Mouse (Mus musculus): ENCODE results near the gene Scyl1. TPM values are rescaled to one million over a fixed set of nuclear protein-coding genes. Genes with fewer than 3 reads are reported as not detected.

Gene Scyl1
- polyA plus RNA-seq, 1 experiment: 38.8 TPM

DNA sequence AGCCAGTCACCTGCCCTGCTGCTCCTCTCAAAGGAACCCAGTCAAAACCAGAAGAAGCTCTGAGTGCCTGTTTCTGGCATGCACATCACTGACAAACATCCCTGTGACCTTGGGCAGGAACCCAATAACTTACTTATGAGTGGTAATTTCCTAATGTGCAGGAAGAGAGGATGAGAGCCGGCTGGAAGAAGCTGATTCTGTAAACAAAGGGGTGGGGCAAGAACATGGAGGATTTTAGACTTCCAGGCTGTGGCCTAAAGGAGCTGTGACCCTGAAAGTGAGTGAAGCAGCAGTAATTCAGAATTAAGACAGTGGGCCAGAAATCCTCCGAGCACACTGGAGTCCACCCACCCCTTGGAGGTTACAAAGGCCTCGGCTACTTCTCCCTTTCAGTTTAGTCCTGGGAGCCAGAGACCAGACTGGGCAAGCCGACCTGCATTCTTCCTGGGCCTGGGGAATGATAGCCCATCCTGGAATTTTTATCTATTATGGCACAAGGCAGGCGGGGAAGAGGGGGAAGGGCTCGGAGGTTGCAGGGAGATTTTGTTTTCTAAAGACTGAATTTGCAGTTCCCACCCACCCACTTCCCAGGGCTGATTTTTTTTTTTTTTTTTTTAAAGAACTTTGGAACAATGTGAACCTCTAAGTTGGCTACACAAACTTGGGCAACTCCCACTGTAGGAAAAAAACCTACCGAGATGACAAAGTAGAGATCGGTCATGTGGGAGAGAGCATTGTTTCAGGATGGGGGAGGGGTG is 35.0 kb upstream of the Scyl1 start:
- Histone ChIP-seq H3K4me1 (ENCODE audit: control insufficient read depth, insufficient read depth, low read length) (peaks cover 4% of the 10 kb centered on the region), H3K27ac (ENCODE audit: control insufficient read depth, insufficient read depth, low read depth, low read length, poor library complexity) (peak overlapping the region; percentile 67), H3K4me3 (replicated peaks; ENCODE audit: control insufficient read depth, low read depth, low read length) (no peak overlapping the region)
- TF ChIP-seq CTCF (IDR thresholded peaks at IDR 0.05; ENCODE audit: control insufficient read depth, insufficient read depth, low read length): no peak
- WGBS: 14% methylated on average over 8 of the region's 8 CpGs

- Histone ChIP-seq H3K27ac (ENCODE audit: control insufficient read depth, insufficient read depth, low read depth, low read length, poor library complexity) (peak overlapping the region; percentile 100; the same call in 1 of the 2 replicates), H3K4me1 (ENCODE audit: control insufficient read depth, insufficient read depth, low read length) (peaks cover 4% of the 10 kb centered on the region), H3K4me3 (replicated peaks; ENCODE audit: control insufficient read depth, low read depth, low read length) (no peak overlapping the region)
- no peak for TF ChIP-seq POLR2A (IDR thresholded peaks at IDR 0.05; ENCODE audit: borderline replicate concordance, control insufficient read depth, low read depth, low read length)
- no peak for TF ChIP-seq CTCF (IDR thresholded peaks at IDR 0.05; ENCODE audit: control insufficient read depth, insufficient read depth, low read length)
- WGBS: 17% methylated on average over 8 of the region's 8 CpGs
Measured at GRCm38 (mm10) chr19:5804371-5804899, 33.2 kb upstream of the Scyl1 start.

DNA sequence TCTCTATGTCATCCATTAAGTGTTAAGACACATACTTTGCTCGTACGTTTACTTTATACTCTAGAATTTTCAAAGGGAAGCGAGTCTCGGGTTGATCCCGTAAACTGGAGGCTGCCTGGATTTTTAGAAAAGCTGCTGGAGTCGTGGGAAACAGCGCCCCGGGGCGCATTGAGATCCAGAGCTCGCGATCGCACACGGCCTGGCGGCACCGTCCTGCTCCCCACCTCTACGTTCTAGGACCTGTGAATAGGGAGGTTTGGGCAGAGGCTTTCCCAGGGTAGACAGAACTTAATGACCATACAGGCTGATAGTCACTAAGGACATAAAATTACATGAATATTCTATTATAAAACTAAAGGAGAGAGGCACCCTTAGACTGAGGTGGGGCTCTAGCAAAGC is 32.7 kb upstream of the Scyl1 start:
- Histone ChIP-seq H3K27ac (ENCODE audit: control insufficient read depth, insufficient read depth, low read depth, low read length, poor library complexity) (peak overlapping the region; percentile 100), H3K4me1 (ENCODE audit: control insufficient read depth, insufficient read depth, low read length) (peaks cover 4% of the 10 kb centered on the region), H3K4me3 (replicated peaks; ENCODE audit: control insufficient read depth, low read depth, low read length) (peak overlapping the region; percentile 47)
- WGBS: 3% methylated on average over 16 of the region's 16 CpGs
- TF ChIP-seq CTCF (IDR thresholded peaks at IDR 0.05; ENCODE audit: control insufficient read depth, insufficient read depth, low read length): no peak
- no peak for TF ChIP-seq POLR2A (IDR thresholded peaks at IDR 0.05; ENCODE audit: borderline replicate concordance, control insufficient read depth, low read depth, low read length)

DNA sequence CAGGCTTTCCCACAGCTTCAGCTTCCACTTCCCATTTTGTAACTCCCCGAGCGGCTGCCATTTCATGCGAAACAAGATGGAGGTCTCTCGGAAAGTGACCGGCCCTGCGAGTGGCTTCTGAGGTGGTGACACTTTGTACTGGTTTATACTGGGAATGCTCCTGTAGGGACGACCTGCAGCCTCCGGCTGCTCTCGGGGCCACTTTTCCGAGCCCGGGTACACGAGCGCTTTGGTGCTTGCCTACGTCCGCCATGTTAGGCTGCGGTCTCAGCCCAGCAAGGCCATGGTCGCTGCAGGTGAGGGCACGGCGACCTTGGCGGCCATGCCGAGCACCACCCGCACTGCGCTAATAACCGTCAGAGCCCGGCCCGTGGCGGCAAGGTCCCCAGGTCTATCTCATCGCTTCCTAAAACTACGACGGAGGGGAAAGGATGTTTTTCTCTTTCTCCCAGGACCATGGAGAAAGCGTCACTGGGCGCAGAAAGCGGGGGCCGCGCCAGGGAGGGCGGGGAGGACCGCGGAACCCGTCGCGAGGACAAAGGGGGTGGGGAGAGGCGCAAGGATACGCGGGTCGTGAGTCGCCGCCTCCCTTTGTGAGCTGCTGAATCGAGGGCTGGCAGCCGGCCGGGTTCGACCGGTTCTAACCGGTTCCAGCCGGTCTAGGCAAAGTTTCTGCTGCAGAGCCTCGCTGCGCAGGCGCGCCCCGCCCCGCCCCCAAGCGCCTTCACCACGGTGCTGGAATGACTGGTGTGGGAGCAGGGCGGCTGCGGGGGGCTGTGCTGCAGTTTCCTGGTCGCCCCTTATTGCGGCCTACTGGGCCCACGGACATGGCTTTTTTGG is 32.0 kb upstream of the Scyl1 start:
- Histone ChIP-seq H3K27ac (ENCODE audit: control insufficient read depth, insufficient read depth, low read depth, low read length, poor library complexity) (peak overlapping the region; percentile 100), H3K4me1 (ENCODE audit: control insufficient read depth, insufficient read depth, low read length) (peaks cover 4% of the 10 kb centered on the region), H3K4me3 (replicated peaks; ENCODE audit: control insufficient read depth, low read depth, low read length) (peak overlapping the region; percentile 82)
- no peak for TF ChIP-seq CTCF (IDR thresholded peaks at IDR 0.05; ENCODE audit: control insufficient read depth, insufficient read depth, low read length)
- peak; percentile 87 for TF ChIP-seq POLR2A (IDR thresholded peaks at IDR 0.05; ENCODE audit: borderline replicate concordance, control insufficient read depth, low read depth, low read length)
- under 1% methylated on average over 67 of the region's 67 CpGs for WGBS

- under 1% methylated on average over 4 of the region's 4 CpGs for WGBS
Measured at GRCm38 (mm10) chr19:5802787-5803040, 31.5 kb upstream of the Scyl1 start.

DNA sequence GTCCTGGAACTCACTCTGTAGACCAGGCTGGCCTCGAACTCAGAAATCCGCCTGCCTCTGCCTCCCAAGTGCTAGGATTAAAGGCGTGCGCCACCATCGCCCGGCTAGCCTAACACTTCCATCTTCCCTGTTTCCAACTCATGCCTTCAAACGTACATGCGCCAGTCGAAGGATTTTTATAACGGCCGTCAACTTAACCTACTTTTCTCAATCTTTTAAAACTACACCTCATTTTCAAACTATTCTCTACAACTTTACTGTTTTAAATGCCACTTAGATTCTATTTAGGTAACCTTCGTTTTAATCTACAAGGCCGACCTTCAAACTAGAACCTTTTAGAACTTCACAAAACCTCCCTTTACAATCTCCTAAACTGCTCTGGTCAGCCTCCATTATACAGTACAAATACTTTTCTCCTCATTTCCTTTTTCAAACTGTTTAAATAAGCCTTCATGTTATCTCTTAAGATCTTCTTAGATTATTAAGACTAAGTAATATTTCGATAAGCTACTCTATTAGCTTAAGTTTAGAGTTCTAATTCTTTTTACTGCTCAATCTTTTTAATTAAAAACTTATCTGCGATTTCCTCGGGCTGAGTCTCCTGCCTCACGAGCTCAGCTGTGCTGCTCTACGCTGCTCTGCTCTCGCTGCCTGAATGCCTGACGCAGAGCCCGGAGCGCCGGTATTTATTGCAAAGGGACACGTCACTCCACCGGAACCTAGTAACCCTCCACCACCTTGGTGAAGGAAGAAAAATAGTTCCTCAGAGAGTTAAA is 31.0 kb upstream of the Scyl1 start:
- peak overlapping the region; percentile 100 for H3K27ac ChIP-seq (ENCODE audit: control insufficient read depth, insufficient read depth, low read depth, low read length, poor library complexity)
- TF ChIP-seq POLR2A (IDR thresholded peaks at IDR 0.05; ENCODE audit: borderline replicate concordance, control insufficient read depth, low read depth, low read length): peak; percentile 100
- TF ChIP-seq CTCF (IDR thresholded peaks at IDR 0.05; ENCODE audit: control insufficient read depth, insufficient read depth, low read length): no peak
- H3K4me3 ChIP-seq (replicated peaks; ENCODE audit: control insufficient read depth, low read depth, low read length): peak overlapping the region; percentile 73
- peaks cover 1% of the 10 kb centered on the region; the same call in 1 of the 2 replicates for H3K4me1 ChIP-seq (ENCODE audit: control insufficient read depth, insufficient read depth, low read length)
- WGBS: under 1% methylated on average over 25 of the region's 25 CpGs

More at GRCm38 (mm10) chr19:5802787-5803040, 31.5 kb upstream of the Scyl1 start:
- Histone ChIP-seq H3K27ac (ENCODE audit: control insufficient read depth, insufficient read depth, low read depth, low read length, poor library complexity) (peak overlapping the region; percentile 100), H3K4me3 (replicated peaks; ENCODE audit: control insufficient read depth, low read depth, low read length) (peak overlapping the region; percentile 82), H3K4me1 (ENCODE audit: control insufficient read depth, insufficient read depth, low read length) (peaks cover 1% of the 10 kb centered on the region; the same call in 1 of the 2 replicates)
- TF ChIP-seq CTCF (IDR thresholded peaks at IDR 0.05; ENCODE audit: control insufficient read depth, insufficient read depth, low read length) (no peak), POLR2A (IDR thresholded peaks at IDR 0.05; ENCODE audit: borderline replicate concordance, control insufficient read depth, low read depth, low read length) (no peak)

- no peaks in the 10 kb centered on the region; the same call in 1 of the 2 replicates for H3K4me1 ChIP-seq (ENCODE audit: control insufficient read depth, insufficient read depth, low read length)
- WGBS: 0% methylated on average over 3 of the region's 3 CpGs
- peak overlapping the region; percentile 81 for H3K4me3 ChIP-seq (replicated peaks; ENCODE audit: control insufficient read depth, low read depth, low read length)
- H3K27ac ChIP-seq (ENCODE audit: control insufficient read depth, insufficient read depth, low read depth, low read length, poor library complexity): peak overlapping the region; percentile 87
- no peak for TF ChIP-seq CTCF (IDR thresholded peaks at IDR 0.05; ENCODE audit: control insufficient read depth, insufficient read depth, low read length)
- no peak for TF ChIP-seq POLR2A (IDR thresholded peaks at IDR 0.05; ENCODE audit: borderline replicate concordance, control insufficient read depth, low read depth, low read length)
Measured at GRCm38 (mm10) chr19:5801432-5801964, 30.3 kb upstream of the Scyl1 start.
